Mouse (Mus musculus) heart, embryonic 14.5 days (tissue): ENCODE data around the gene Sorbs1. TPM values are rescaled to one million over a fixed set of nuclear protein-coding genes. Genes with fewer than 3 reads are reported as not detected.
"Not testable (repeated sequence)": the region's sequence is repeated elsewhere in the genome, so short reads cannot be mapped to it uniquely, and the experiment has no call there.

Source experiments
- ATAC-seq: fragments of 200-750 bp; cut with Nextera tagmentation; 2 replicates; pipeline ENCODE4 v1.8.0; 2017; ENCODE audit warnings: low read depth, moderate TSS enrichment; ENCODE audit not compliant: insufficient number of reproducible peaks, insufficient read depth, low FRiP score
- H3K27ac ChIP-seq, 2 experiments: fragments of 200-500 bp in 1 of 2; fragments of 300-500 bp in 1 of 2; sonication (generic) in 1 of 2; replicated peaks in 1 of 2; 2 replicates each; pipeline ENCODE4 v1.5.1; 2012 to 2014; ENCODE audit warnings: low read depth in 2 of 2, low read length in 2 of 2, control low read depth in 1 of 2, mild to moderate bottlenecking in 1 of 2, mixed read lengths in 1 of 2; ENCODE audit not compliant: control insufficient read depth in 1 of 2, insufficient read depth in 1 of 2
- H3K27me3 ChIP-seq: fragments of 300-500 bp; sonication (generic); 2 replicates; pipeline ENCODE4 v1.6.1; 2014; ENCODE audit warnings: mild to moderate bottlenecking, low read length, control low read depth; ENCODE audit not compliant: control insufficient read depth, insufficient read depth
- H3K36me3 ChIP-seq: fragments of 300-500 bp; sonication (generic); 2 replicates; pipeline ENCODE4 v1.6.1; 2014; ENCODE audit warnings: mild to moderate bottlenecking, control low read depth, low read length, mixed read lengths; ENCODE audit not compliant: control insufficient read depth, insufficient read depth
- H3K4me1 ChIP-seq, 2 experiments: fragments of 200-500 bp in 1 of 2; fragments of 300-500 bp in 1 of 2; sonication (generic) in 1 of 2; 2 replicates each; pipeline ENCODE4 v1.6.1; 2012 to 2014; ENCODE audit warnings: low read length in 2 of 2, control low read depth in 1 of 2, mixed read lengths in 1 of 2; ENCODE audit not compliant: control insufficient read depth in 2 of 2, insufficient read depth in 2 of 2
- H3K4me2 ChIP-seq: fragments of 300-500 bp; sonication (generic); 2 replicates; pipeline ENCODE4 v1.6.1; 2014; ENCODE audit warnings: mild to moderate bottlenecking, low read length
- H3K4me3 ChIP-seq, 2 experiments: fragments of 200-500 bp in 1 of 2; fragments of 300-500 bp in 1 of 2; sonication (generic) in 1 of 2; 2 replicates each; pipeline ENCODE4 v1.5.1; 2012 to 2014; ENCODE audit warnings: low read length in 2 of 2, mild to moderate bottlenecking in 2 of 2, control low read depth in 1 of 2, low read depth in 1 of 2, moderate library complexity in 1 of 2; ENCODE audit not compliant: control insufficient read depth in 1 of 2, insufficient read depth in 1 of 2
- H3K9ac ChIP-seq: fragments of 300-500 bp; sonication (generic); 2 replicates; pipeline ENCODE4 v1.6.1; 2014; ENCODE audit warnings: mild to moderate bottlenecking, low read length
- H3K9me3 ChIP-seq: fragments of 300-500 bp; sonication (generic); 2 replicates; pipeline ENCODE4 v1.6.1; 2016; ENCODE audit warnings: low read length, control low read depth; ENCODE audit not compliant: control insufficient read depth
- WGBS: fragments of 180-500 bp; shearing (Covaris S2); extraction: QIAGEN DNeasy Blood & Tissue Kit; methylation state at CpG from one replicate; pipeline ENCODE4 v1.1.7; 2014; 5-methylcytosine and 5-hydroxymethylcytosine counted together
- polyA plus RNA-seq: library from polyadenylated mRNA; unstranded; fragments of >200 nt; fragmentation: Nextera tagmentation; extraction: Ambion mirVana; gene quantifications from 2 replicates; pipeline ENCODE4 v1.2.1, GENCODE M21; 2014

The Sorbs1 gene
- 109 and 122 TPM in 2 replicates for polyA plus RNA-seq

GRCm38 (mm10) chr19:40513632-40514078 lies at the start of gene Sorbs1:
Gene Sorbs1 (minus strand): TSS chr19:40513779.
- peak within 1 kb of the TSS; percentile 83 to 92 for H3K27ac ChIP-seq
- ATAC-seq: peak; percentile 98
- H3K4me2 ChIP-seq: peak within 1 kb of the TSS; percentile 83
- H3K4me1 ChIP-seq: peaks cover 13 to 33% of the 10 kb centered on the region in 2 experiments
- peak within 1 kb of the TSS; percentile 82 for H3K9ac ChIP-seq
- H3K27me3 ChIP-seq: no peaks in the 10 kb centered on the region
- H3K36me3 ChIP-seq: no peaks in the 10 kb centered on the region
- 0% methylated on average over 46 of the region's 51 CpGs for WGBS
- no peaks in the 10 kb centered on the region for H3K9me3 ChIP-seq
- peak within 1 kb of the TSS; percentile 66 to 74 for H3K4me3 ChIP-seq

GRCm38 (mm10) chr19:40561521-40561920 lies 47.9 kb upstream of the Sorbs1 start:
- peak overlapping the region; percentile 29; the same call in 1 of the 2 replicates for H3K4me2 ChIP-seq
- not testable (repeated sequence) for H3K4me3 ChIP-seq, H3K4me1 ChIP-seq

GRCm38 (mm10) chr19:40556029-40556428 lies 42.5 kb upstream of the Sorbs1 start:
- no peak overlapping the region for H3K27ac ChIP-seq
- no peaks in the 10 kb centered on the region for H3K9me3 ChIP-seq
- H3K36me3 ChIP-seq: peaks cover 73% of the 10 kb centered on the region
- H3K9ac ChIP-seq: no peak overlapping the region
- no peak overlapping the region for H3K4me2 ChIP-seq
- H3K27me3 ChIP-seq: no peaks in the 10 kb centered on the region
- WGBS: 87% methylated on average over 7 of the region's 7 CpGs
- ATAC-seq: no peak
- H3K4me3 ChIP-seq: no peak overlapping the region
- no peaks in the 10 kb centered on the region for H3K4me1 ChIP-seq

More at GRCm38 (mm10) chr19:40561521-40561920, 47.9 kb upstream of the Sorbs1 start:
- 62% methylated on average over 12 of the region's 31 CpGs for WGBS
- H3K27me3 ChIP-seq, H3K9me3 ChIP-seq, H3K27ac ChIP-seq, H3K9ac ChIP-seq: not testable (repeated sequence)
- peak; percentile 71; the same call in 1 of the 2 replicates for ATAC-seq
- peaks cover 62% of the 10 kb centered on the region for H3K36me3 ChIP-seq

- H3K9ac ChIP-seq: no peak overlapping the region
- no peaks in the 10 kb centered on the region for H3K4me1 ChIP-seq
- 95% methylated on average over 8 of the region's 8 CpGs for WGBS
- H3K4me3 ChIP-seq: no peak overlapping the region
- no peak for ATAC-seq
- H3K4me2 ChIP-seq: no peak overlapping the region
- H3K27me3 ChIP-seq: no peaks in the 10 kb centered on the region
- no peaks in the 10 kb centered on the region for H3K9me3 ChIP-seq
- H3K36me3 ChIP-seq: peaks cover 82% of the 10 kb centered on the region
- H3K27ac ChIP-seq: no peak overlapping the region
Measured at GRCm38 (mm10) chr19:40555136-40555535, 41.6 kb upstream of the Sorbs1 start.

GRCm38 (mm10) chr19:40554343-40554742 lies 40.8 kb upstream of the Sorbs1 start:
- Histone ChIP-seq H3K4me3 (no peak overlapping the region), H3K4me1 (peaks cover 2 to 5% of the 10 kb centered on the region in 2 experiments), H3K9ac (no peak overlapping the region), H3K9me3 (no peaks in the 10 kb centered on the region), H3K4me2 (no peak overlapping the region), H3K27me3 (no peaks in the 10 kb centered on the region), H3K36me3 (peaks cover 82% of the 10 kb centered on the region), H3K27ac (no peak overlapping the region)
- no peak for ATAC-seq
- WGBS: 89% methylated on average over 11 of the region's 11 CpGs

GRCm38 (mm10) chr19:40553849-40554248 lies 40.3 kb upstream of the Sorbs1 start:
- no peak overlapping the region for H3K4me3 ChIP-seq
- WGBS: 59% methylated on average over 6 of the region's 6 CpGs
- ATAC-seq: no peak
- no peak overlapping the region for H3K27ac ChIP-seq
- H3K9ac ChIP-seq: no peak overlapping the region
- H3K36me3 ChIP-seq: peaks cover 82% of the 10 kb centered on the region
- no peaks in the 10 kb centered on the region for H3K27me3 ChIP-seq
- peaks cover 7 to 10% of the 10 kb centered on the region in 2 experiments for H3K4me1 ChIP-seq
- no peak overlapping the region for H3K4me2 ChIP-seq
- no peaks in the 10 kb centered on the region for H3K9me3 ChIP-seq

- H3K4me3 ChIP-seq: no peak overlapping the region
- no peak overlapping the region for H3K4me2 ChIP-seq
- H3K9me3 ChIP-seq: no peaks in the 10 kb centered on the region
- H3K9ac ChIP-seq: no peak overlapping the region
- peaks cover 9 to 15% of the 10 kb centered on the region in 2 experiments for H3K4me1 ChIP-seq
- 83% methylated on average over 14 of the region's 14 CpGs for WGBS
- peaks cover 79% of the 10 kb centered on the region for H3K36me3 ChIP-seq
- no peak for ATAC-seq
- no peaks in the 10 kb centered on the region for H3K27me3 ChIP-seq
- no peak overlapping the region for H3K27ac ChIP-seq
Measured at GRCm38 (mm10) chr19:40553014-40553789, 39.6 kb upstream of the Sorbs1 start.
